Mouse (Mus musculus): ENCODE data around the gene Kcna7.

DNA sequence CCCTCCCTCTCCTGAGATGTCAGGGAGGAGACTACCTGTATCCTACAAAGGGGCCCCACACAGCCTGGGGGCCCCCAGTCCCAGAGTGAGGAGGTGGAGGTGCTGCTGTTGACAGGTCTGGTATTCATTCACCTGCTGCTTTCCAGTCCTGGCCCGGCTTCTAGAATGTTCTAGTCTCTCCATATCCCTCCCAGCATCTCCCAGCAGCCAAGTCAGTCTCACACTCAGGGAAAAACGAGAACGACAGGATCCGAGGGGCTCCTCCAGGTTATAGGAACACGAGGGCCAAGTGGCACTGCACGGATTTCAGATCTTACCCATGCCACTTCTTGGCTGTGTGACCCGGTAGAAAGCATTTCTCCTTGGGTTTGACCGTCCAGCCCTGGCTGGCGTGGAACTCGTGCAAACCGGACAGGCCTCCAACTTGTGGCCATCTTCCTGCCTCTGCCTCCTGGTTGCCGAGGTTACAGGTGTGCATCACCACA is 9.3 kb downstream of the Kcna7 start:
- TF ChIP-seq ZNF384 (IDR thresholded peaks at IDR 0.05; ENCODE audit: low read depth, low read length) (no peak), HCFC1 (IDR thresholded peaks at IDR 0.05; ENCODE audit: borderline replicate concordance, insufficient read depth, low read length) (no peak), MAFK (IDR thresholded peaks at IDR 0.05; ENCODE audit: insufficient read depth, low read depth, low read length) (no peak), ZC3H11A (IDR thresholded peaks at IDR 0.05; ENCODE audit: borderline replicate concordance, low read depth, low read length) (no peak)
